Mouse (Mus musculus) kidney, embryonic 14.5 days (tissue): Measurements from ENCODE around the gene Pigk. TPM values are rescaled to one million over a fixed set of nuclear protein-coding genes. Genes with fewer than 3 reads are reported as not detected.

Source experiments
- ATAC-seq: fragments of 200-750 bp; cut with Nextera tagmentation; 2 replicates; pipeline ENCODE4 v1.8.0; 2017; ENCODE audit warnings: moderate number of reproducible peaks, mild to moderate bottlenecking, moderate TSS enrichment, moderate library complexity; ENCODE audit not compliant: low FRiP score, low TSS enrichment
- H3K27ac ChIP-seq: fragments of 300-500 bp; sonication (generic); 2 replicates; pipeline ENCODE4 v1.5.1; 2014; ENCODE audit warnings: low read depth, mild to moderate bottlenecking, low read length, moderate library complexity, mixed read lengths
- H3K27me3 ChIP-seq: fragments of 300-500 bp; sonication (generic); 2 replicates; pipeline ENCODE4 v1.6.1; 2014; ENCODE audit warnings: mild to moderate bottlenecking, low read length; ENCODE audit not compliant: control insufficient read depth, insufficient read depth
- H3K36me3 ChIP-seq: fragments of 300-500 bp; sonication (generic); 2 replicates; pipeline ENCODE4 v1.6.1; 2014; ENCODE audit warnings: low read length, mixed read lengths; ENCODE audit not compliant: control insufficient read depth, insufficient read depth
- H3K4me1 ChIP-seq: fragments of 300-500 bp; sonication (generic); 2 replicates; pipeline ENCODE4 v1.6.1; 2014; ENCODE audit warnings: low read length, mixed read lengths; ENCODE audit not compliant: control insufficient read depth, insufficient read depth
- H3K4me2 ChIP-seq: fragments of 300-500 bp; sonication (generic); replicated peaks from 2 replicates; pipeline ENCODE4 v1.6.1; 2014; ENCODE audit warnings: low read depth, mild to moderate bottlenecking, low read length
- H3K4me3 ChIP-seq: fragments of 300-500 bp; sonication (generic); 2 replicates; pipeline ENCODE4 v1.5.1; 2014; ENCODE audit warnings: mild to moderate bottlenecking, low read length
- H3K9ac ChIP-seq: fragments of 300-500 bp; sonication (generic); 2 replicates; pipeline ENCODE4 v1.6.1; 2014; ENCODE audit warnings: low read depth, mild to moderate bottlenecking, low read length, moderate library complexity
- H3K9me3 ChIP-seq: fragments of 300-500 bp; sonication (generic); 2 replicates; pipeline ENCODE4 v1.6.1; 2016; ENCODE audit warnings: low read length; ENCODE audit not compliant: control insufficient read depth
- WGBS: fragments of 180-500 bp; shearing (Covaris S2); extraction: QIAGEN DNeasy Blood & Tissue Kit; methylation state at CpG from one replicate; pipeline ENCODE4 v1.1.7; 2014; 5-methylcytosine and 5-hydroxymethylcytosine counted together
- polyA plus RNA-seq: library from polyadenylated mRNA; unstranded; fragments of >200 nt; fragmentation: Nextera tagmentation; extraction: Ambion mirVana; gene quantifications from 2 replicates; pipeline ENCODE4 v1.2.1, GENCODE M21; 2014

The Pigk gene
- polyA plus RNA-seq, 1 experiment from 2014 or later = 48.9 TPM

DNA sequence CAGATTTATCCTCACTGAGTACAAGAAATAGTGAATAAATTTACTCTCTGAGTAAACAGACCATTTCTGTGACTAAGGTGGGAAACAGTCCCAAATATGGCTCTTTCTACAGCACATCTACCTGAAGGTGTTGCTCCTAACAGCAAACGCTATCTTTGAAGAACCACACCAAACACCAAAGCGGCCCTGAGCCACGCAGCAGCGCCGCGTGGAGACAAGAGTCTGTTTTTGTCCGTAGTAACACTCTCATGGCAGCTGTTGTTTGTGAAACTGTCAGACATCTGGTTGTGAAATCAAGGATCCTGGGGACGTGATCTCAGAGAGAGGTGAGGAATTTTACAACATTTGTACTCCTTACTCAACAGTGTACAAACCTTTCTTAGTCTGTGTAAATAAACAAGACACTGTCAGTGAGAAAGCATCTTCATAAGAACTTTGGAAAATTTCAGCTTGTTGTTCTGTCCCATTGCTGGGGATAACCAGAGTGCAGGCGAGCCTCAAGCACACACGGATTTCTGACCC is 248.0 kb downstream of the Pigk start:
- Histone ChIP-seq H3K9ac (no peak overlapping the region), H3K4me2 (no peak overlapping the region), H3K27me3 (no peaks in the 10 kb centered on the region), H3K27ac (no peak overlapping the region), H3K4me3 (no peak overlapping the region), H3K4me1 (no peaks in the 10 kb centered on the region), H3K36me3 (no peaks in the 10 kb centered on the region), H3K9me3 (no peaks in the 10 kb centered on the region; the same call in 1 of the 2 replicates)
- ATAC-seq = no peak
- 47% methylated on average over 10 of the region's 10 CpGs for WGBS

DNA sequence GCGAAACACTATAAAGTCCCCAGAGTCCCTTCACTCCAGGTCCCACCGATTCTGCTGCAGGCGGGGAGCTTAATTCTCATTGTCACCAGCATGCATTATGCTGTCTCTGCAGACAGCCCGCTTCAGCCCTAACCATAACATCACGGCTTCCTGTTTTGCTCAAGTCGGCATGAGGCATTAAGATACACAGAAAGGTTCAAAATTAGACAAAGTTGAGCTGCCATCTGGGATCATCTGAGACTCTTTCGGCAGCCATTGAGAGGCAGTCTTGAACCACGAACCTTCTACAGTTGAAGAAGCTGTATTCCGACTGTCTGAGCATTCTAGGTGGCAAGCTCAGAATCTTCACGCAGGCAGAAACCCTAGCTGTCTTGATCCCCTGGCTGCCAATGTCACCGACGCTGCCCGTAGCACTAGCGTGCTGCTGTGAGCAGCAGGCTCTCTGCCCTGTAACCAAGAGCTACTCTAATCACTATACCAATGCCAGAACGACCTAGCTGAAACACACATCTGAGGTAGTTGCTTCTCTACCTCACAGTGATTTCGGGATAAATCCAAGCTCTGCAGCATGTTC is 256.0 kb downstream of the Pigk start:
- Histone ChIP-seq H3K4me1 (no peaks in the 10 kb centered on the region), H3K9me3 (no peaks in the 10 kb centered on the region), H3K27ac (no peak overlapping the region), H3K9ac (no peak overlapping the region), H3K27me3 (no peaks in the 10 kb centered on the region), H3K4me2 (no peak overlapping the region), H3K4me3 (no peak overlapping the region), H3K36me3 (no peaks in the 10 kb centered on the region)
- 81% methylated on average over 16 of the region's 16 CpGs for WGBS
- no peak for ATAC-seq

DNA sequence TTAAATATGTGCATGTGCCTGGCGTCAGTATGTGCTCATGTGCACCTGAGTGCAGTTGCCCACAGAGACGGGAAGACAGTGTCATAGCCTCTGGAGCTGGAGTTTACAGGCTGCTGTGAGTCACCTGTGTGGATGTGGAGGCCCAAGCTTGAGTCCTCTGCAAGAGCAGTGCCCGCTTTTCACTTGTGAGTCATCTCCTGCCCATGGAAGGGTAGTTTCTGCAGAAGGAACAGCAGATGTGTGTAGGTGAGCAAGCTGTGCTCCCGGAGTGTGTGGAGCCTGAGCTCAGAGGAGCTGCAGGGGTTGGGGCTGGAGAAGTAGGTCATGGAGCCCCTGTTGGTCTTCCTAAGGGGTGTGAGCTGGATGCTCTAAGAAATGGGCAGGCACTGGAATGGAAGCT is 257.5 kb downstream of the Pigk start:
- no peaks in the 10 kb centered on the region for H3K4me1 ChIP-seq
- no peak overlapping the region for H3K27ac ChIP-seq
- H3K4me3 ChIP-seq = no peak overlapping the region
- WGBS = 88% methylated on average over 4 of the region's 4 CpGs
- H3K4me2 ChIP-seq = no peak overlapping the region
- no peak overlapping the region for H3K9ac ChIP-seq
- H3K36me3 ChIP-seq = no peaks in the 10 kb centered on the region
- H3K27me3 ChIP-seq = no peaks in the 10 kb centered on the region
- ATAC-seq = no peak
- H3K9me3 ChIP-seq = no peaks in the 10 kb centered on the region

DNA sequence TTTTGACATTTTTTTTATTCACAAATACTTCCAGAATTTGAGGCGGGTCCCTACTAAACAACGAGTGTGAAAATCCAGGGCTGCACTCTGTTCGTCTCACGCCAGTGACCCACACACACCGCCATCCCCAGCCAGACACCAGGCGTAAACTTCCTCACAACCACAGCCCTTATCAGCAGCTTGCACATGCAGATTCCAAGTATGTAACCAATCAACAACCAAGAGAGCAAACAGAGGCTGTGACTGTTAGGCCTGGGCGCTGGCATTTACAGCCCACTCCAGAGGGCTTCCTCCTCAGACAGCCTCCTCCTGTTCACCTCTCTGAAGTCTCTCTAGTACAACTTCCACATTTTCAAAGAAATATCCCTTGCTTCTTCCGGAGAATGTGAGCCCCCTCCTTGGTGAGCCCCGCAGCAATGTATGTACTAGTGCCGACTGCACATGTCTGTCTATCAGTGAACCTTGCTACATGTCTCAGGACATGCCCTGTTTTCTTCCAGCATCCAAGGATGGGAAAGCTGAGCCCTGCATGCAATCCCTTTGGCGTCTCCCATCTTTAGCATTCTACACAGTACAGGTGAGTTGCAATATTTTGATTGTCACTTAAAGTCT is 265.7 kb downstream of the Pigk start:
- WGBS = 76% methylated on average over 11 of the region's 11 CpGs

DNA sequence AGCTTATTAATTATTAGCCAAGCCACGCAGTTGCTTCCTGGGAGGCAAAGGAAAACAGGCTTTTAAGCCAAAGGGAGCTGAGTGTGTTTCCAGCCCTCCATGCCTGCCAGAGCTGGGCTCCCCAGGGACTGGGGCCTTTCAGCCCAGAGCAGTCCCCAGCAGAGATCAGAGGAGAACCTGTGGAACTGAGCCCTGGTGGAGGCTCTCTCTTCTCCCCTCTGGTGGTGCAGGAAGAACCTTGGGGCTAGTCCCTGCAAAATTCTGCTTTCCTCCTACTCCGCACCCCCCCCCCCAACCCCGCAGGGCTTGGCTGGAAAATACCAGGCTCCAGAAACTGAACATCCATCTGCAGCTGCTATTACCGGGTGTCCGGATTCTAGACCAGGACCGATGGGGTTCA is 266.5 kb downstream of the Pigk start:
- Histone ChIP-seq H3K4me1 (peaks cover 6% of the 10 kb centered on the region; the same call in 1 of the 2 replicates), H3K4me2 (peak overlapping the region; percentile 86), H3K4me3 (peak overlapping the region; percentile 40), H3K9ac (no peak overlapping the region), H3K9me3 (no peaks in the 10 kb centered on the region), H3K36me3 (no peaks in the 10 kb centered on the region), H3K27me3 (peaks cover 14% of the 10 kb centered on the region; the same call in 1 of the 2 replicates), H3K27ac (no peak overlapping the region)
- 5% methylated on average over 6 of the region's 6 CpGs for WGBS
- peak; percentile 59; the same call in 1 of the 2 replicates for ATAC-seq

More for the DNA sequence above, 265.7 kb downstream of the Pigk start:
- no peak overlapping the region for H3K27ac ChIP-seq
- H3K9me3 ChIP-seq = no peaks in the 10 kb centered on the region
- no peak for ATAC-seq
- peaks cover 6% of the 10 kb centered on the region; the same call in 1 of the 2 replicates for H3K4me1 ChIP-seq
- no peaks in the 10 kb centered on the region for H3K36me3 ChIP-seq
- H3K4me3 ChIP-seq = no peak overlapping the region
- no peak overlapping the region for H3K9ac ChIP-seq
- H3K4me2 ChIP-seq = no peak overlapping the region
- H3K27me3 ChIP-seq = peaks cover 14% of the 10 kb centered on the region; the same call in 1 of the 2 replicates

DNA sequence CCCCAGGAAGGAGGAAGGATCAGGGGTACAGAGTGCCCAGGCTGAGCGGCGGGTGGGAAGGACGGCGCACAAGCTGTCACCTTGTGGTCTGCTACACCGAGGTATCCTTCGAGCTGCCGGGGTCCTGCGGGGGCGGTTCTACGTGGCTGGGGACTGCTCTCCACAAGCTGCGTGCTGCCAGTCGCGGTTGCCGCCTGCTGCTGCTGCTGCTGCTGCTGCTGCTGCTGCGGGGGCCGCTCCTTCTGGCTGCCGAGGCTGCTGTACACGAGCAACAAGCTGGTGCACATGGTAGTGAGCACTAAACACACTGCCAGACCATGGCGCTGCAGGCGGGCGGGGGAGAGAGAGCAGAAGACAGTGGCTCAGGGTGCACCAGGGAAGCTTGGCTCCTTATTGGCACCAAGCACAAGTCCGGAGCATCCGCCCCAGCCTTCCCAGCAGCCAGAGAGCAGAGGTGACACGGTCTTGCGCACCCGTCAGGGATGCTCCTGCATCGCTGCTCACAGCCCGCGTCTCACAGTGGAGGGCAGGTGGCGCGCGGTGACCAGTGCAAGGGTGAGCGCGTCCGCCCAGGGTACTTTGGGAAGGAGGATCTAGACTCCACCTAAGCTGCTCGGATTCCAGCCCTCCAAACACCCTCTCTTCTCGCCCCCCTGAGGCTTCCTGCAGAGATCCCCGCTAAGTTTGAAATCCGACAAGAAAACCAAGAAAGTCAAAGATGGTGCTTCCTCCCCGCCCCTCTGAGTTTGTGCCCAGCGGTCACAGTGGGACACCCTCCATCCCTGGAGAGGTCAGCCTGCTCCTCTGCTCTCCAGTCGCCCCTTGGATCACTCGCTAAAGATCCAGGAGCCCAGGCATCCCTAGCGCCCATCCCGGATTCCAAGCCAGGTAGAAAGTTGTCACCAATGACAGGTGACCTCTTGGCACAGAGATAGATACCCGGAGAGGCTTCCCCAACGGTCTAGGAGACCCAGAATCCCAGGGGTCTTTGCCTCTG is 267.4 kb downstream of the Pigk start:
- H3K4me3 ChIP-seq = peak overlapping the region; percentile 40
- peak; percentile 82 for ATAC-seq
- peaks cover 14% of the 10 kb centered on the region; the same call in 1 of the 2 replicates for H3K27me3 ChIP-seq
- H3K4me1 ChIP-seq = peaks cover 6% of the 10 kb centered on the region; the same call in 1 of the 2 replicates
- 1% methylated on average over 47 of the region's 47 CpGs for WGBS
- H3K9ac ChIP-seq = peak overlapping the region; percentile 42; the same call in 1 of the 2 replicates
- H3K4me2 ChIP-seq = peak overlapping the region; percentile 86
- no peak overlapping the region for H3K27ac ChIP-seq
- H3K36me3 ChIP-seq = no peaks in the 10 kb centered on the region
- no peaks in the 10 kb centered on the region for H3K9me3 ChIP-seq

DNA sequence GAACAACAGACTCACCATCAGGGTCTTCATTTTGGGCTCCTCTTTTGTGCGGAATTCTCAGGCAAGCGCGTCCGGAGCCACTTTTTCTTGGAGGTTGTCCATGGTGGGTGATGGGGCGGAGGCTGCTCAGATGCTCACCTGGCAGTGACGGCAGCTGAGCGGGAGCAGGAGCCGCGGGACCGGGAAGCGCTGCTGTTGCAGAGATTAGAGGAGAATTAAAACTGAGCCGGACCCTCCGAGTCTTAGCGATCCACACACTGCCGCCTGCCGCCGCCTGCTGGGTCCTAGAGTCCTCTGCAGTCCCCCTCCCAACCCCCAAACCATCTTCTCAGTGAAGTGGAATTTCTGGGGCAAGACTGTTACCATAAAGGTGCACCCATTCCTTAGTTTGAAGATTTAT is 268.1 kb downstream of the Pigk start, which contains the start of gene St6galnac5:
TSS of gene St6galnac5 (minus strand) at position 259 of the 400 bp plus-strand sequence.
- peak; percentile 56; the same call in 1 of the 2 replicates for ATAC-seq
- no peaks in the 10 kb centered on the region for H3K36me3 ChIP-seq
- 2% methylated on average over 17 of the region's 17 CpGs for WGBS

DNA sequence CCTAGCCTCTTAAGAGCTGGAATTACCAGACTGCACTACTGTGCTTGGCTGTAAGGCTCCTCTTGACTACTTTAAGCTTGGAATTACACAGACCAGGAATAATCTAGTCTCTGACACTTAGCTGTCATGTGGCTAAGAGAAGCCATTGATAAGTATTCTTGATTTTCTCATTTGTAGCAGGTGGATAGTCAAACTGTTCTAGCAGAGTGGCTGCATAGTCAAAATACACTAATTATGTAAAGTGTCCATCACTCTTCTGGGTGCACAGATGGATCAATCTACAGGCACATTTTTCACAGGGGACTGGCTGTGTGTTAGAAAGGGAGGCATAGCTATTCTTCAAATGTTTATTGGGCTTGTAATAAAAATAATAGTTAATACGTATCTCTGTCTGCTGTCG is 276.9 kb downstream of the Pigk start:
- no peak overlapping the region for H3K4me3 ChIP-seq
- ATAC-seq = no peak
- no peaks in the 10 kb centered on the region for H3K9me3 ChIP-seq
- 88% methylated on average over 2 of the region's 2 CpGs for WGBS
- no peaks in the 10 kb centered on the region for H3K36me3 ChIP-seq
- no peak overlapping the region for H3K27ac ChIP-seq
- H3K4me2 ChIP-seq = no peak overlapping the region
- H3K27me3 ChIP-seq = no peaks in the 10 kb centered on the region
- no peaks in the 10 kb centered on the region for H3K4me1 ChIP-seq
- H3K9ac ChIP-seq = no peak overlapping the region

More for the DNA sequence above, 268.1 kb downstream of the Pigk start, which contains the start of gene St6galnac5:
- Histone ChIP-seq H3K27me3 (peaks cover 14% of the 10 kb centered on the region; the same call in 1 of the 2 replicates), H3K9ac (peak within 1 kb of the TSS; percentile 42; the same call in 1 of the 2 replicates), H3K4me3 (peak within 1 kb of the TSS; percentile 40), H3K4me1 (peaks cover 6% of the 10 kb centered on the region; the same call in 1 of the 2 replicates), H3K9me3 (no peaks in the 10 kb centered on the region), H3K27ac (no peak within 1 kb of the TSS), H3K4me2 (peak within 1 kb of the TSS; percentile 86)
